Mouse (Mus musculus): ENCODE measurements around the gene Ppp1r18.

GRCm38 (mm10) chr17:35900636-35901035 is 35.2 kb downstream of the Ppp1r18 start:
- TF ChIP-seq CTCF (IDR thresholded peaks at IDR 0.05; ENCODE audit: low read depth) (no peak), EP300 (IDR thresholded peaks at IDR 0.05; ENCODE audit: low read depth) (no peak)
